Mouse (Mus musculus) urinary bladder, postnatal 36 days (tissue): ENCODE data around the gene Lsm14a.

Source experiments
- DNase-seq, 2 experiments: peaks; one replicate each; pipeline ENCODE4 v3.0.0; 2022; ENCODE audit warnings: low spot score in 2 of 2, mixed read lengths in 1 of 2

Lsm14a gene

DNA sequence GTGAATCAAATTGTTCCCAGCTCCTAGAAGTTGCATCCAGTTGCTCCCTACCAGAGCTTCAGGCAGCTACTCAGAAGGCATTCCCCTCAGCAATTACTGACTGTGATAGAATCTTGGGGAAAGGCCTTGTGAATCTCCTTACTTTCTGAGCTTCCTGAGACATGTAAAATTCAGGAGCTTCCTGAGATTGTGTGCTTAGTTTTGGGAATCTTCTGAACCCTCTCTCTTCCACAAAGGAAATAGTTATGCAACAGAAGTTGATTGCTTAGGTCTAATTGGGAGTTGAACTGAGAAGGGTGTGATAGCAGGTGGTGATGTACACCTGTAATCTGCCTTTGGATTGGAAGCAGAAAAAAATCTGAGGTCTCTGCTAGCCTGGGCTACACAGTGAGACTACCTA, at the start of gene Lsm14a:
Gene Lsm14a (minus strand): TSS at position 101 of the 400 bp plus-strand sequence.
- no peak for DNase-seq

- DNase-seq, result no peak
These were observed 45.8 kb upstream of the Lsm14a start for GRCm38 (mm10) chr7:34438903-34439302.

DNA sequence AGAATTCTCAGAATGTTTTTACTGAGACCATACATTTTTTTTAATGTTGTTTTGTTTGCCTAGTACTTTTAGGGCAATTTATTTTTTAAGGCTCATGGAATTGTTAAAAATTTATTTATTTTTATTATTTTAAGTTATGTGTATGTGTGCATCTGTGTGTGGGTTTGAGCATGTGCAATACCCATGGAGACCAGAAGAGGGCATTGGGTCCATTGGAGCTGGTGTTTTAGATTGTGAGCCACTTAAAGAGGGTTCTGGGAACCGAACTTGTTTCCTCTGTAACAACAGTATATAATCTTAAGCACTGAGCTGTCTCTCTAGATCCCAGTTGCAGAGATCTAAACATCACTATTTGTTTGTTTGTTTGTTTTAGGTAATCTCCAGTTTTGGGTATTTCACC, 40.5 kb upstream of the Lsm14a start:
- DNase-seq, result no peak

DNA sequence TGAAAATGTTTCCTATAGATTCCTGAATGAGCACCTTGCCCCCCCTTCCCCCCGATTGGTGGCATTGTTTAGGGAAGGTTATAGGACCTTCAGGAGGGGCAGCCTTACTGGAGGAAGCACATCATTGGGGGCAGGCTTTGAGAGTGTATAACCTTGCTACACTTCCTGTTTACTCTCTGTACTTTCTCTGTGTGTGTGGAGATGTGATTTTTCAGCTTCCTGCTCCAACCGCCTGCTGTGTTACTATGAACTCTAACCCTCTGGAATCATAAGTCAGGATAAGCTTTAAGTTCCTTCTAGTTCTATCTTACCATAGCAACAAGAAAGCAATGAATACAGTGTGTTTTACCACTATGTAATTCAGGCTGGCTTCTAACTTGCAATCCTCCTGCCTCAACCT, 28.1 kb upstream of the Lsm14a start:
- DNase-seq, result no peak

DNA sequence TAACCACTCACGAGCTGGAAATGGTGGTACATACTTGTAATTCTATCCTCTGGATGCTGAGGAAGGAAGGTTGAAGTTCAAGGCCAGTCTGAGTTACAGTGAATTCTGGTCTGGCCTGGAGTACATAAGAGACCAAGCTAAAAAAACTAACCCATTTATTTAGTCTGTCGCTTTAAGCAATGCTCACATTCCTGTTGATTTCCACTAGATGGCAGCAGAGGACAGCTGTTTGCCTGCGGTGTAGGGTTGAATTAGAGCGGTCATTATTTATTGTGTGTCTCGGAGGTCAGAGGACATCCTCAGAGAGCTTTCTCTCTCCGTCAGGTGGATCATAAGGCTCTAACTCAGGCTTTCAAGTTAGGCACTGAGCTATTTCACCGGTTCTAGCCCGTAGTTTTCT, 14.4 kb upstream of the Lsm14a start:
- DNase-seq, result peak; percentile 23 to 33

DNA sequence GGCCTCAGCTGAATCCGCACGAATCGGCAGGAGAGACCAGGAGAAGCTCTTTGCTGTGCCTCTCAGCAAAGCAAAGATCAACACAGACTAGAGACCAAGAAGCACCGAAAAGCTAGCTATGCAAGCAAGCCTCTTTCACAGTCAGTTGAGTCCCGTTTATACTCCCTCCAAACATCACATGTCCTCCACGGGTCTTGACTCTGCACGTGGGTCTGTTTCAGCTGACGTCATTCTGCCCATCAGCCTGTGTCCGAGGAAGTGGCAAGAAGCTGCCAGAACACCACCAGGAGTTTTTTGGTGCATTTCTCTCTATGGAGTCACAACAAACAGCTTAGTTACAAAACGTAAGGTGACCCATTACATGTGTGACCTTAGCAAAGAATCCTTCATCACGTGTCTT, 10.8 kb upstream of the Lsm14a start:
- DNase-seq, result no peak

- no peak for DNase-seq
These were observed 7.0 kb upstream of the Lsm14a start for GRCm38 (mm10) chr7:34400070-34400469.

- no peak for DNase-seq
These were observed 5.7 kb upstream of the Lsm14a start for GRCm38 (mm10) chr7:34398831-34399230.

DNA sequence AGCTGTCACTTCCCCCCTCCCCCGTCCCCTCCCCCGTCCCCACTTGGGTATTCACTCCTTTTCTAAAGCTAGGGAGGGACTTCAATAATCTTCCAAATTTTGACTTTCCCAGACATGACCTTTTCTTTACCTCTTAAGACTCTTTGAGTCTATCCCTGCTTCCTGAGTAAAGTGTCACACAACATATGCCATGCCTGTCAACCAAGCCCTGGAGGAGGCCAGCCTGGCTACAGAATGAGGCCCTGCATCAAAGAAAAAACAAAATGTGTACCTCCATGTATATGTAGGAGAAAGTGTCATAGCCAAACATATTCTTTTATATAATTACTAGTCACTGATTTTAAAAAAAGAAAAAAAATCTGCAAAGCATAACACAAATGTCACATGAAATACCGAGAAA, 3.7 kb upstream of the Lsm14a start:
- no peak for DNase-seq

- no peak for DNase-seq
These were observed 2.6 kb upstream of the Lsm14a start for GRCm38 (mm10) chr7:34395761-34396160.

DNA sequence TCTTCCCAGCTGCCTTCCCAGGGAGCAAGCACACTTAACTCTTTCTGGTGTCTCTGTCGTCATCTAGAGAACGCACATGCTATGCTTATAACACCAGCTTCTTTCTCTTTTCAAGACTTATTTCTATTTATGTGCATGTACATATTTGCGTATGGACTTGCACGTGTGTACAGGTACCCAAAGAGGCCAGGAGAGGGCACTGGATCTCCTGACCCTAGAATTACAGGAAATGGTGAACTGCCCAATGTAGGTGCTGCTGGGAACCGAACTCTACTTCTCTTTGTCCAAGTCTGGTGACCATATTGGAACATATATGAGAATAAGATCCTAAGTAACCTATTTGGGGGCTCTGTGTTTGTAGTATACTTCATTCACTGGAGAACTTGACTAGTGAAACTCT, 1.5 kb upstream of the Lsm14a start:
- DNase-seq, result no peak

DNA sequence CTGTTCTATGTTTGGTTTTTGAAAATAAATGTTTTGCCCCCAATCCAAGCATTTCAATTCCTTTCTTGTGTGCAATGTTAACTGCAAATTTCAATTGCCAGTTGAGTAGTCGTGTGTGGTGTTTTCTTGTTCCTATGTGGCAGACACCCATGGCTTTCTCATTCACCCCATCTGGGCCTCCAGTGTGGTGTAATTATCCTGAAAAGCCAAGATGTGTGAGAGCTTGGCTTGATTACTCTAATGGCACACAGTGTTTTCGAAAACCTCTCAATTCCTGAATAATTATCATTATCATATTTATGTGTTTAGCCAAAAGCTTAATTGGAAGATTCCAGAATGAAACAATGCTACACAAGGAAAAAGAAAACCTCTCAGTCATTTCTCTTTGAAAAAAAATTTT, 976 bp upstream of the Lsm14a start:
- no peak for DNase-seq

DNA sequence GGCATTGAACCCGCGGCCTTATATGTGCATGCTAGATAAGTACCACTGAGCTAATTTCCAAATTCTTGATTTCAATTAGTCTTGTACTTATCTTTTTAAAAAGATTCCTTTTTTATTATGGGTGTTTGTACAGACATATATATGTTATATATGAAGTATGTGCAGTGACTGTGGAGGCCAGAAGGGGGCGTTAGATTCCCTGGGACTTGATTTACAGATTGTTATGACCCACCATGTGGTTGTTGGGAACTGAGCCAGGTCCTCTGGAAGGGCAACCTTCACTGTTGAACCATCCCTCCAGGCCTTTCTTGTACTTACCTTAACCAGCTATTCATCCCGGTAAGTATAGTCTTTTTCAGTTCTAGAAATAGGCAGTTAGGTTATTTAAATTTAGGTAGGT, 780 bp downstream of the Lsm14a start:
- DNase-seq, result no peak

GRCm38 (mm10) chr7:34391711-34392110, 1.4 kb downstream of the Lsm14a start:
- no peak for DNase-seq

DNA sequence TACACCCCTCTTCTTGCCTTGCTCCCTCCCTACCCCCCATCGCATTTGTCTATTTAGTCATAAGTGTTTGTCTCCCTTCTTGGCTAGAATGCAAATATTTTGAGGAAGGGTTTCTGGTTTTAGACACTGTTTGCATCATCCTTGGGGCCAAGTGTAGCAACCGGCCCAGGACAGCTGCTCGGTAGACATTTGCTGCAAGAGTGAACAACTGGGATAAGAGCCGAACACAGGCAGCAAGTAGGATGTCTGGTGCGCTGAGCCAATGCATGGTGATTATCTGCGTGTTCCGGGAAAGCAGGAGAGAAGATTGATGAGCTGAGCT, 2.3 kb downstream of the Lsm14a start:
- peak in 1 of 2 experiments; percentile 26 for DNase-seq

- no peak for DNase-seq
These were observed 2.8 kb downstream of the Lsm14a start for GRCm38 (mm10) chr7:34390111-34390833.

DNA sequence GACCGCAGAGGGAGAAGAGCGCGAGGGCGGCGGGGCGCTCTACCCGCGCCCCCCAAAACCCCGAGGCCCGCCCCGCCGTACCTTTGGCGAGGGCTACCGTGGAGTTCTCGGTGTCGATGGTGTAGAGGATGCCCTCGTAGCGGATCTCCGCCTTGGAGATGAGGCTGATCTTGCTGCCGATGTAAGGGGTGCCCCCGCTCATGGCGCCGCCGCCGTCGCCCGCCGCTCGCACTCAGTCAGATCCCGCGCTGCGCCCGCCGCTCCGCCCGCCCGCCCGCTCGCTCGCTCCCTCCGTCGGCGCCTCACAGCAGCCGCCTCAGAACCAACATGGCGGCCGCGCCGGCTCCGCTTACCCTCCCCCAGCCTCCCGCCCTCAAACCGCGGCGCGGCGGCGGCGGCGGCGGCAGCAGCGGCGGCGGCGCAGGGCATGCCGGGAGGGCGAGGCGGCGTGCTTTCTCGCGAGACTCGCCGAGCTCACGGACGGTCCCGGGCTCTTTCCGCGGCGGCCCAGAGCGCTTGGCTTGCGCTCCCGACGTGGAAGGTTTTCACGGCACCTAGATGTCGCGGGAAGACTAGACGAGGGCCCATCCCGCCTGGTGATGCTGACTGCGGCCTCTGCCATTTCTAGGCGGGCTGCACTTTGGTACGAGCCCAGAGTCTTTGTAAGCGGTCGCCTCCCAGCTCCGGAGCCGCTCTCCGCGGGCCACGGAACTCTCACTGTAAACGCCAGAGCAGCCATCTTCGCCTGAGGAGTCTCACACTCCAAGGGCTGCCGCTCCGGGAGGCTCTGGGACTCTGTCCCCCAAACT, 3.6 kb downstream of the Lsm14a start:
- DNase-seq, result peak; percentile 90 to 93

DNA sequence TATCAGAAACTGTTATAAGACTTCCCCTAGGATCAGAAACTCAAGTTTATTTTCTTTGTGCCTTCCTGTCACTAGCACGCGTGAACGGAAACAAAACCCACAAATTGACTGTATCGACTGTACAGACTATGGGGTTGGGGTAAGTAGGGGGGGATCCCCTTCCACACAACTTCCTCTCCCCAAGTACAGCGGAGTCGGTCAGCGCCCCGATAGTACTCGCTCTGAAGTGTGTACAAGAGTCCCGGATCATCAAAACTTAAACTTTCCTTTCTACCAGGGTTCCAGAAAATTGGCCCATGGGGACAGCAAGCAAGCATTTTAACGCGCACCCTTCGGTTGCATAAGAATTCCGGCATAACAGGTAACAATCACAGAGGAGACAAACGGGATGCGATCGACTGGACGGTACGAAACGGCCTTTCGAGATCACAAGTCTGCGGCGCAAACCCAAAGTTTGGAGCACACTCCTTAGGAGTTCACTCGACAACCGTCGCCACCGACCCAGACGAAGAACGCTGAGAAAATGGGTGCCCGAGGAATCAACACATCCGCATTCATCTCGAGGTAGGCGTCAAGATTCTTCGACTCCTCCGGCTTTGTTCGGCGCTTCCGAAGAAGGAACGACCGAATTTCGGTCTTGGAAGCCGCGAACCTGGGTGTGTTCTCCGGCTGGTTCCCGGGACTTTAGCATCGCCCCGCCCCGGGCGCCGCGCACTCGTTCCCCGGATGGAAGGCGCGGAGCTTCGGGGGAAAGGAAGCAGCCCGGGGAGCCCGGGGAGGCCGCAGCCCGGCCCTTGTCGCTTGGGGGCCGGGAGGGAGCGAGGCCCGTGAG, 4.5 kb downstream of the Lsm14a start:
- peak; percentile 69 to 72 for DNase-seq

DNA sequence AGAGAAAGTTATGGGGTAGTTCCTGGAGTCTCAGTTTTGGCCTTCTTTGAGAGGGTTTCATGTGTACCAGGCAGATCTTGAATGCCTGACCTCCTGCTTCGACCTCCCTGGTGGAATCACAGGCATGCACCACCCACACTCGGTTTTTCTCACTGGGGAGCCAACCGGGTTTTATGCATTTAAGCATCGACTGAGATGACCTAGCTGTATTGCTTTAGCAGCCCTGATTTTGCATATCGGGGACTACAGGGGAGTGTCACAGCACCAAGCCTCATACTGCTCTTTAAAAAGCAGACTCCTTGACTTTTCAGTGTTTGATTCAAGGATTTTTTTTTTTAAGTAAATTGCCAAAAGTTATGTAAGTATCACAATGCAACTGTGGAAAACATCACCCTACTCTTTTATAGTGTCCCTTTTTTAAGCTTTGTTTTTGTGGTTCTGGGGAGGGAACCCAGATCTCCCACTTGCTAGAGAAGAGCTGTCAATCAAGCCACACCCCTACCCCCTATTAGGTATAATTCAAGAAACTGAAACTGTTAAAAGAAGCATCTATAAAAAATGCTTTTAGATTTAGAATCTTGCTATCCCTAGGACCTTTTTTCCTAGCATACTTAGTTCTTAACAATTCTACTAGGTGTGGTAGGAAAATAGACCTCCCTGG, 5.2 kb downstream of the Lsm14a start:
- DNase-seq, result no peak

GRCm38 (mm10) chr7:34382803-34383202, 10.3 kb downstream of the Lsm14a start:
- no peak for DNase-seq

DNA sequence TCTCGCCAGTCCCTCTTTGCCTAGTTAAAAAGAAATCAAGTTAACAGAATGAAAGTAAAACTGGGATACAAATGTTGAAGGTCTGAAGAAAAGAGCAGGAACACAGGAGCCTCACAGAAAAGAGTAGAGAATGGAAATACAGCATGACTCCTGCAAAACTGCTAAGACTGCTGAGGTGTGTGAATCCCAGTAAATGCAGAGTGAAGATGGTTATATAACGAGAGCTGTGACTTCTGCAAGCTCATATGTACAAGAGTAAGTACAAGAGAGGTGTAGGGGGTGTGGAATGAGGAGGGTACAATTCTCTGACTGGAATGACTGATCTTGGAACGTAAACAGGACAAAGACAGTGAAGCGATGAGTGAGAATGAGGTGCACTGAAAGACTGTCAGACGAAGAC, 11.4 kb downstream of the Lsm14a start:
- DNase-seq, result no peak

- no peak for DNase-seq
These were observed 12.8 kb downstream of the Lsm14a start for GRCm38 (mm10) chr7:34380311-34380710.
